Mouse (Mus musculus): Measurements from ENCODE around the gene Ppp6r3. TPM values are rescaled to one million over a fixed set of nuclear protein-coding genes. Genes with fewer than 3 reads are reported as not detected.
"Not testable (repeated sequence)": the region's sequence is repeated elsewhere in the genome, so short reads cannot be mapped to it uniquely, and the experiment has no call there.

Ppp6r3 gene
- total RNA-seq (2021), result 10 to 100 TPM; 68.8 to 83.0 TPM

GRCm38 (mm10) chr19:3575632-3576384 is at the start of gene Ppp6r3:
Ppp6r3 (minus strand) TSS chr19:3575749.
- intact Hi-C loops (cut with DNase I), result no loop called here

GRCm38 (mm10) chr19:3625111-3625510 is 49.6 kb upstream of the Ppp6r3 start:
- intact Hi-C loops (cut with DNase I), result no loop called here
- DNase-seq (ENCODE audit: low spot score), result no peak

More at GRCm38 (mm10) chr19:3575632-3576384, at the start of gene Ppp6r3:
- DNase-seq (ENCODE audit: low spot score), result peak; percentile 97

GRCm38 (mm10) chr19:3623824-3624223 is 48.3 kb upstream of the Ppp6r3 start:
- DNase-seq (ENCODE audit: low spot score), result no peak
- intact Hi-C loops (cut with DNase I), result loop anchor here (1.0 to 5.0 kb wide), 2 partner anchors 75 to 93 kb away; no protein-coding TSS in a partner anchor

- intact Hi-C loops (cut with DNase I), result loop anchor here (1.0 to 5.0 kb wide), 2 partner anchors 76 to 94 kb away; no protein-coding TSS in a partner anchor
- no peak for DNase-seq (ENCODE audit: low spot score)
Measured at GRCm38 (mm10) chr19:3623294-3623693, 47.7 kb upstream of the Ppp6r3 start.

GRCm38 (mm10) chr19:3620871-3621270 is 45.3 kb upstream of the Ppp6r3 start:
- intact Hi-C loops (cut with DNase I), result loop anchor here (5.0 kb wide), 1 partner anchor 96 kb away; no protein-coding TSS in a partner anchor
- no peak for DNase-seq (ENCODE audit: low spot score)

GRCm38 (mm10) chr19:3619359-3619758 is 43.8 kb upstream of the Ppp6r3 start:
- intact Hi-C loops (cut with DNase I), result no loop called here
- DNase-seq (ENCODE audit: low spot score), result no peak

- DNase-seq (ENCODE audit: low spot score), result no peak
- intact Hi-C loops (cut with DNase I), result no loop called here
Measured at GRCm38 (mm10) chr19:3613991-3614390, 38.4 kb upstream of the Ppp6r3 start.

- intact Hi-C loops (cut with DNase I), result no loop called here
Measured at GRCm38 (mm10) chr19:3612534-3613273, 37.2 kb upstream of the Ppp6r3 start.

GRCm38 (mm10) chr19:3611730-3612129 is 36.2 kb upstream of the Ppp6r3 start:
- intact Hi-C loops (cut with DNase I), result no loop called here
- no peak for DNase-seq (ENCODE audit: low spot score)

More at GRCm38 (mm10) chr19:3612534-3613273, 37.2 kb upstream of the Ppp6r3 start:
- no peak for DNase-seq (ENCODE audit: low spot score)

GRCm38 (mm10) chr19:3610886-3611285 is 35.3 kb upstream of the Ppp6r3 start:
- intact Hi-C loops (cut with DNase I), result no loop called here
- no peak for DNase-seq (ENCODE audit: low spot score)

- DNase-seq (ENCODE audit: low spot score), result no peak
- intact Hi-C loops (cut with DNase I), result no loop called here
Measured at GRCm38 (mm10) chr19:3609826-3610225, 34.3 kb upstream of the Ppp6r3 start.

- intact Hi-C loops (cut with DNase I), result no loop called here
- DNase-seq (ENCODE audit: low spot score), result no peak
Measured at GRCm38 (mm10) chr19:3594316-3594715, 18.8 kb upstream of the Ppp6r3 start.

GRCm38 (mm10) chr19:3593379-3594055 is 18.0 kb upstream of the Ppp6r3 start:
- no peak for DNase-seq (ENCODE audit: low spot score)
- intact Hi-C loops (cut with DNase I), result no loop called here

- DNase-seq (ENCODE audit: low spot score), result no peak
- intact Hi-C loops (cut with DNase I), result loop anchor here (5.0 kb wide), 1 partner anchor 203 kb away; the partner anchor contains the start of gene Tesmin
Measured at GRCm38 (mm10) chr19:3589968-3590367, 14.4 kb upstream of the Ppp6r3 start.

- intact Hi-C loops (cut with DNase I), result loop anchor here (5.0 kb wide), 1 partner anchor 202 kb away; the partner anchor contains the start of gene Tesmin
- no peak for DNase-seq (ENCODE audit: low spot score)
Measured at GRCm38 (mm10) chr19:3589547-3589946, 14.0 kb upstream of the Ppp6r3 start.

- not testable (repeated sequence) for DNase-seq (ENCODE audit: low spot score)
- intact Hi-C loops (cut with DNase I), result loop anchor here (5.0 kb wide), 1 partner anchor 200 kb away; the partner anchor contains the start of gene Tesmin
Measured at GRCm38 (mm10) chr19:3587729-3588128, 12.2 kb upstream of the Ppp6r3 start.

GRCm38 (mm10) chr19:3586540-3586939 is 11.0 kb upstream of the Ppp6r3 start:
- intact Hi-C loops (cut with DNase I), result loop anchor here (5.0 kb wide), 1 partner anchor 199 kb away; the partner anchor contains the start of gene Tesmin
- no peak for DNase-seq (ENCODE audit: low spot score)

- no peak for DNase-seq (ENCODE audit: low spot score)
- intact Hi-C loops (cut with DNase I), result loop anchor here (5.0 kb wide), 1 partner anchor 199 kb away; the partner anchor contains the start of gene Tesmin
Measured at GRCm38 (mm10) chr19:3586026-3586425, 10.5 kb upstream of the Ppp6r3 start.

- DNase-seq (ENCODE audit: low spot score), result no peak
- intact Hi-C loops (cut with DNase I), result no loop called here
Measured at GRCm38 (mm10) chr19:3581326-3581725, 5.8 kb upstream of the Ppp6r3 start.

GRCm38 (mm10) chr19:3577911-3578290 is 2.4 kb upstream of the Ppp6r3 start:
- intact Hi-C loops (cut with DNase I), result no loop called here
- no peak for DNase-seq (ENCODE audit: low spot score)

All from heart, postnatal 25 days (tissue).